In genomic region chr13:55836786-55837780, GRCm38 (mm10) we compare ENCODE assay signal across 20 mouse cellular contexts. TPM values are rescaled to one million over a fixed set of nuclear protein-coding genes. Genes with fewer than 3 reads are reported as not detected.
DNase-seq lines count a peak whose midpoint lies in the region; ATAC-seq lines count a peak whose summit lies in the region.
"Had no signal": no experiment of that assay in that cellular context is flagged by ENCODE, and none has a peak within 500 bp of the region (broad histone marks: within the 10 kb centered on the region; RNA-seq: fewer than 3 reads in every experiment).

No protein-coding gene starts in this region.

- H3K27ac ChIP-seq in neural tube, embryonic 15.5 days (replicated peaks) = no peak overlapping the region
- H3K27ac ChIP-seq in limb, embryonic 10.5 days = peak overlapping the region; percentile 90
- H3K27ac ChIP-seq in stomach, embryonic 16.5 days (ENCODE audit: low read length) = peak overlapping the region; percentile 96
- H3K27ac ChIP-seq: forebrain, embryonic 12.5 days had no signal

- 1% methylated on average over 32 of the region's 32 CpGs for WGBS in neural tube, embryonic 15.5 days
- under 1% methylated on average over 32 of the region's 32 CpGs for WGBS in limb, embryonic 10.5 days
- 21% methylated on average over 32 of the region's 32 CpGs for WGBS in stomach, embryonic 16.5 days

- 0 out of 2 replicates have a peak, but pooled peaks cover 10% of the 10 kb centered on the region for H3K4me1 ChIP-seq in neural tube, embryonic 15.5 days
- H3K4me1 ChIP-seq in limb, embryonic 10.5 days = peaks cover 54% of the 10 kb centered on the region
- peaks cover 15% of the 10 kb centered on the region for H3K4me1 ChIP-seq in stomach, embryonic 16.5 days (ENCODE audit: control insufficient read depth, insufficient read depth, low read length)

- H3K27me3 ChIP-seq in neural tube, embryonic 15.5 days (replicated peaks) = peaks cover 99% of the 10 kb centered on the region
- peaks cover 100% of the 10 kb centered on the region for H3K27me3 ChIP-seq in limb, embryonic 10.5 days (ENCODE audit: low read depth, poor library complexity, severe bottlenecking)
- peaks cover 36% of the 10 kb centered on the region for H3K27me3 ChIP-seq in stomach, embryonic 16.5 days (ENCODE audit: control insufficient read depth, insufficient read depth, low read length)

- no peak for ATAC-seq in neural tube, embryonic 15.5 days (ENCODE audit: low FRiP score)
- ATAC-seq in stomach, embryonic 16.5 days (ENCODE audit: insufficient read depth, low FRiP score) = no peak
- no peak for ATAC-seq in frontal cortex, adult (ENCODE audit: low TSS enrichment)
- ATAC-seq: Patski had no signal

- peak; percentile 57 for DNase-seq in embryo, embryonic 11 days
- DNase-seq in embryo, embryonic 9.5 days (ENCODE audit: extremely low spot score) = no peak
- peak; percentile 68 for DNase-seq in neural tube, embryonic 10.5 days (ENCODE audit: extremely low spot score, low spot score)
- DNase-seq in limb, embryonic 10.5 days (ENCODE audit: low spot score) = peak; percentile 68
- DNase-seq in gastrocnemius, postnatal 4 days (ENCODE audit: low spot score in 2 of 2) = no peak
- DNase-seq: adrenal gland, adult 2 months; cerebellum, adult 18-20 months; heart, postnatal 10 days; layer of hippocampus, postnatal 36 days; liver; lung, embryonic 14.5 days had no signal

- no peak overlapping the region for H3K9ac ChIP-seq in neural tube, embryonic 15.5 days (replicated peaks)
- H3K9ac ChIP-seq in stomach, embryonic 16.5 days (ENCODE audit: low read length) = peak overlapping the region; percentile 98
- H3K9ac ChIP-seq: forebrain, embryonic 12.5 days; lung, embryonic 14.5 days had no signal

- no peaks in the 10 kb centered on the region for H3K36me3 ChIP-seq in neural tube, embryonic 15.5 days
- no peaks in the 10 kb centered on the region for H3K36me3 ChIP-seq in limb, embryonic 10.5 days
- H3K36me3 ChIP-seq in stomach, embryonic 16.5 days (ENCODE audit: control insufficient read depth, insufficient read depth, low read length) = no peaks in the 10 kb centered on the region
- H3K36me3 ChIP-seq: forebrain, embryonic 12.5 days had no signal

- H3K9me3 ChIP-seq in neural tube, embryonic 15.5 days (replicated peaks) = no peaks in the 10 kb centered on the region
- no peaks in the 10 kb centered on the region for H3K9me3 ChIP-seq in limb, embryonic 10.5 days (replicated peaks)
- no peaks in the 10 kb centered on the region for H3K9me3 ChIP-seq in stomach, embryonic 16.5 days (replicated peaks; ENCODE audit: control insufficient read depth, low read length)
- H3K9me3 ChIP-seq: forebrain, embryonic 12.5 days had no signal

- no peak overlapping the region for H3K4me2 ChIP-seq in neural tube, embryonic 15.5 days
- peak overlapping the region; percentile 74 for H3K4me2 ChIP-seq in stomach, embryonic 16.5 days (ENCODE audit: low read depth, low read length)
- H3K4me2 ChIP-seq: lung, embryonic 14.5 days had no signal

- no peak overlapping the region for H3K4me3 ChIP-seq in neural tube, embryonic 15.5 days (replicated peaks)
- H3K4me3 ChIP-seq in limb, embryonic 10.5 days = peak overlapping the region; percentile 56
- peak overlapping the region; percentile 56 for H3K4me3 ChIP-seq in stomach, embryonic 16.5 days (replicated peaks; ENCODE audit: low read length)

RNA-seq across cellular contexts. Expression of gene Pitx1, which starts 1.1 kb away (rescaled TPM):
- 0.29 TPM in 1 of 2 replicates, not detected in the other for polyA plus RNA-seq in neural tube, embryonic 15.5 days (2015; fragmentation: Nextera tagmentation; extraction: Ambion mirVana)
- 77.9 and 151 TPM in 2 replicates for polyA plus RNA-seq in limb, embryonic 10.5 days (2016; fragmentation: Nextera tagmentation; extraction: Ambion mirVana)
- 106 and 110 TPM in 2 replicates for polyA plus RNA-seq in stomach, embryonic 16.5 days (2015; fragmentation: Nextera tagmentation; extraction: Ambion mirVana)
- 1 to 10 TPM; 5.3 to 5.8 TPM for total RNA-seq in gastrocnemius, postnatal 4 days (2021)
- total RNA-seq: adrenal gland, adult 2 months; CH12.LX; heart, postnatal 10 days; layer of hippocampus, postnatal 36 days; monocyte, adult 5-6 weeks; neutrophil, adult 5-6 weeks had no signal
- polyA plus RNA-seq: adrenal gland, adult 2 months; cortical plate, adult 2 months; Patski had no signal

RNA-seq across cellular contexts. Expression of gene Catsper3, which starts 52.7 kb away (rescaled TPM):
- 0.26 TPM in 1 of 2 replicates, not detected in the other for polyA plus RNA-seq in neural tube, embryonic 15.5 days (2015; fragmentation: Nextera tagmentation; extraction: Ambion mirVana)
- polyA plus RNA-seq in limb, embryonic 10.5 days (2016; fragmentation: Nextera tagmentation; extraction: Ambion mirVana) = 0.25 TPM in 1 of 2 replicates, not detected in the other
- 0.10 TPM in 1 of 2 replicates, not detected in the other for polyA plus RNA-seq in stomach, embryonic 16.5 days (2015; fragmentation: Nextera tagmentation; extraction: Ambion mirVana)
- not detected for total RNA-seq in gastrocnemius, postnatal 4 days (2021)
- total RNA-seq: CH12.LX; monocyte, adult 5-6 weeks; neutrophil, adult 5-6 weeks had no signal
- polyA plus RNA-seq: forebrain, embryonic 12.5 days had no signal

Comparison
In these comparisons a context has a peak if more than half of its experiments do, and no peak if none do; other contexts are left out.
1. DNase-seq: peak in embryo, embryonic 11 days (single experiment), neural tube, embryonic 10.5 days (single experiment) and limb, embryonic 10.5 days (single experiment); none in embryo, embryonic 9.5 days (single experiment) and gastrocnemius, postnatal 4 days (0 of 2).
2. RNA of gene Pitx1, which starts 1.1 kb away (polyA plus RNA-seq): 77.9 to 151 TPM in limb, embryonic 10.5 days and 106 to 110 TPM in stomach, embryonic 16.5 days; 0.29 TPM in neural tube, embryonic 15.5 days; every median in the first group is over 10 times any median in the second.